Mouse (Mus musculus) adrenal gland, postnatal 10 days (tissue): ENCODE data around the gene Radil. TPM values are rescaled to one million over a fixed set of nuclear protein-coding genes. Genes with fewer than 3 reads are reported as not detected.

Experiments used
- DNase-seq: peaks from one replicate; pipeline ENCODE4 v3.0.0; 2021; ENCODE audit warnings: mixed read lengths
- total RNA-seq, 2 experiments: library from RNA; stranded (reverse); gene quantifications; 2 replicates each; pipeline ENCODE4 v1.2.3; 2021

Gene Radil
- total RNA-seq, 2 experiments from 2014 or later = 8.0 to 10.7 TPM

DNA sequence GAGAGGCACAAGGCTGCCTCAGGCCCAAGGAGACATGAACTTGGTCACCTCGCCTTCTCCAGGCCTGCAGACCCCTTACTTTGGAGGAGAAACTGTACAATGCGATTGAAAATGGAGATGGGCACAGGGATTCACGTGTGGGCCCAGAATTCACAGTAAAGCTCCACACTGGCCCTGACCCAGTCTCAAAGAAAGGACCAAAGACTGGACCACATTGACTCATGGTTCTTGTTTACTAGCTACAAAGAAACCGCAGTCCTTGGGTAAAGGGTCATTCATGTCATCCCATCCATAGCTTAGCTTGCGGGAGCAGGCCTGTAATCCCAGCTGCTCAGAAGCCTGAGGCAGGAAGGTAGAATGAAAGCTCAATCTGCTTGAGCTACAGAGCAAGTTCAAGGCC lies 67.3 kb downstream of the Radil start:
- no peak for DNase-seq

DNA sequence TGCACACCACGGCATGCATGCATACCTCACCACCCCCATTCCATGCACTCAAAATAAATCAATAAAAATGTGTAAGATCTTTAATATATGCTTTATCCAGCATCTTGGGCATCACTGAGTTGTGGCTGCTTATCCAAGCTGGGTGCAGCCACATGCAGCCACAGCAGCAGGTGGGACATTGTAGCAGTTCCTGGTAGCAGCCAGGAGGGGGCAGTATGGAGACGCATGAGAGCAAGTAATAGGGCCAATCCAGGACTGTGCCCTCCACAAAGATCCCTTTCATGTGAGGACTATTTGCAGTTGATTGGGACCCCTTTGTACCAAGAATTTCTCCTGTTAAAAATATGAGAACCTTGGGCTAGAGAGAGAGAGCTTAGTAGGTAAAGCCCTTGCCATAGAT lies 68.4 kb downstream of the Radil start:
- DNase-seq = no peak

DNA sequence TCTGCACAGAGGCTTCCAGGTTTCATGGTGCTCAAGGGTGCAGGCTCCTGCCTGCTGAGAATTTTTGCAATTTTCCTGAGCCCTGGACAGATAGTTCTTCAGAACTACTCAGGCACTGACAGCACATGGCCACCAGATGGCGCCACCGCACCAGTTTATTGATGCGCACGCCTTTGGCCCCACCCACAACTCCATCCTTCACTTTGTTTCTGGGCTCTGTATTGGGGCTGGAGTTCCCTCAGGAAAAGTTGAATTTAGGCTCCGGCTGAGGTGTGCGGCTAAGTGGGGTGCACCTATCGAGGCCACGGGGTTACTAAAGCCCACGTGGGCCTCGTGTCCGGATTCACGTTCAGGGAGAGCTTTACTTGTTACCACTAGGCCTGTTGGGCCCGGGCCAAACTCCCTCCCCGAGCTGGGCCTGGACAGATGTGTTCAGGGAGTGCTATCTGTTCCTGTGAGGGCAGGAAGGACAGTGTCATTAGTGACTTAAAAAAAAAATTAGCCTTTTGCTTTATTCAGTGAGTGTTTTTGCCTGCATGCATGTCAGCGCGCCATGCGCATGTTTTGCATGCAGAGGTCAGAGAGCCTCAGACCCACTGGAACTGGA lies 72.0 kb downstream of the Radil start:
- DNase-seq = peak; percentile 91

DNA sequence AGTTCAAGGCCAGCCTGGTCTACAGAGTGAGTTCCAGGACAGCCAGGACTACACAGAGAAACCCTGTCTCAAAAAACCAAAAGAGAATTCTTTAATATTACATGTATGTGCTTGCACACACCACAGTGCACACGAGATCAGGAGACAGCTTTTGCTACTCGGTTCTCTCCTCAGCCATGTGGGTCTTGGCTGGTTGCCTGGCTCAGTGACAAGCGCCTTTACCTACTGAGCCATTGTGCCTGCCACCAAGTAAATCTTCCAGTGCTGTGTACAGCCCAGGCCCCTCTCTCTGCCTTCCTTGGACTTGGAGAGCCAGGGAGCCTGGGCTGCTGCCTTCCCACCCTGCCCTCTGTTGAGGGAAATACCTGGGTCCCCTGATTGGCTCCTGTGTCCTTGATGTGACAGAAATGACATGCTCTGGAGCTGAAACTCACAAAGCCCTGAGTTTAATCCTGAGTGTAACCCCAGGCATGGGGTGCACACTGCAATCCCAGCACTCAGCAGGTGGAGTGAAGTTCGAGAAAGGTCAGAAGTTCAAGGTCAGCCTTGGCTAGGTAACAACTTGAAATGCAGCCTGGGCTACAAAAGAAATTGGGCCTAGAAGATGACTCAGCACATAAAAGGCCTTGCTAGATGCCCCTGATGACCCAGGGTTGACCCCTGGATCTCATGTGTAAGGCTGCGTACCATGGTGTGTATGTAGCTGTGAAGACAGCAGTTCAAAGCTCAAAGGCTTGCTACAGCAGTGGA lies 72.9 kb downstream of the Radil start:
- DNase-seq = peak; percentile 42

DNA sequence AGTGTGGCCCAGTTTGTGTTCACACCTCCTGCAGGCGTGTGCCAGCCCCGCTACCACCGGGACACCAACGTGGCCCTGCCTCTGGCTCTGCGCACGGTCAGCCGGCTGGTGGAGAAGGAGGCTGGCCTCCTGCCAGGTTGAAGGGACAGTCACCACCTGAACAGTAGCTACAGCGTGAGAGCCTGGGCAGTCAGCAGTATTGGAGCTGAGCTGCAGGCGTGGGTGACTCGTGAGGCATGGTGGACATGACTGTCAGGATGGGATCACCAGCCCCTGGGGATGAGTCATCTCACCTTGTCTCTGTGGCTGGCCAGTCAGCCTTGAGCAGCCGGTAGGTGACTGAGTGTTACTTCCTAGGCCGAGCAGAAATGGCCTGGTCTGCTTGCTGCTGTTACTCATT lies 73.6 kb downstream of the Radil start:
- peak; percentile 73 for DNase-seq

DNA sequence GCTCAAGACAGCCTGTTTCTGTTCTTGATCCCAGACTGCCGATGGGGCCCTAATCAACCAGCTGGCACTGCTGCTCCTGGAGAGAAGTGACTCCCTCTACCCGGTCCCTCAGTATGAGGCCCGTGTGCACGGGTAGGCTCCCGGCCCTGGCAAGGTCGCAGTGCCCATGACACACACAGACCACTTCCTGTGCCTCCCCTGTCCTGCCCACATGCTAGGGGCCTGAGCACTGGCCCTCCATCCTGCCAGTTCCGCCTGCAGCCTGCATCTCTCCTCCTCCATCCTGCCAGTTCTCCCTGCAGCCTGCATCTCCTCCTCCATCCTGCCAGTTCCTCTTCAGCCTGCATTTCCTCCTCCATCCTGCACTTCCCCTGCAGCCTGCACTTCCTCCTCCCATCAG lies 75.2 kb downstream of the Radil start:
- DNase-seq = no peak

DNA sequence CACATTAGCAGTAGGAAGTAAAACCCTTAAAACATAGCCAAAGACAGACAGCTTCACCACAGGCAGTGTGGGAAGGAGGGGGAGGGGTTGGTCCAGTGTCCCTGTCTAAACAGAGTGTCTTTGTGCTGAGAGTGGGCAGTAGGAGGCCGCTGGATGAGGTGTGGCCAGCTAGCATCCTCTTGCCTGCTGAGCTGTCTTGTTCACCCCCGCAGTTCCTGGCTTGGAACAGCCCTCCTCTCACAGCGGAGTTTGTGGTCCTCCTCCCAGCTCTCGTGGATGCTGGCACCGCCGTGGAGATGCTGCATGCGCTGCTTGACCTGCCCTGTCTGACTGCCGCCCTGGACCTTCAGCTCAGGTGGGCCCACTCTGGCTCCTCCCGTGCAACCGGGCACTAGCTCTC lies 77.2 kb downstream of the Radil start:
- DNase-seq = no peak

DNA sequence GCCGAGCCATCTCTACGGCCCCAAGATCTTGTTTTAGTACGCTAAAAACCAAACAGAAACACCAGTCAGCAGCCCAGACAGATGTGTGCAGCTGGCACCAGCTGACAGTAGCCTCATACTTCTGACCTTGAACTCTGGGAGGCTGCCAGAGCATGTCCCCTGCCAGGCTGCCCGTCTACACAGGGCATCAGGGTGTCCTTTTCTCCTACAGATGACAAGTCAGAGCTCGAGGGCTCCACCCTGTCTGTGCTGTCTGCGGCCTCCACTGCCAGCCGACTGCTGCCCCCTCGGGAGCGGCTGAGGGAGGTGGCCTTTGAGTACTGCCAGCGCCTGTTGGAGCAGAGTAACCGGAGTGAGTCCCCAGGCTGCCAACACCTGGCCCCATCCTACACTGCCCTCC lies 81.1 kb downstream of the Radil start:
- peak; percentile 76 for DNase-seq

DNA sequence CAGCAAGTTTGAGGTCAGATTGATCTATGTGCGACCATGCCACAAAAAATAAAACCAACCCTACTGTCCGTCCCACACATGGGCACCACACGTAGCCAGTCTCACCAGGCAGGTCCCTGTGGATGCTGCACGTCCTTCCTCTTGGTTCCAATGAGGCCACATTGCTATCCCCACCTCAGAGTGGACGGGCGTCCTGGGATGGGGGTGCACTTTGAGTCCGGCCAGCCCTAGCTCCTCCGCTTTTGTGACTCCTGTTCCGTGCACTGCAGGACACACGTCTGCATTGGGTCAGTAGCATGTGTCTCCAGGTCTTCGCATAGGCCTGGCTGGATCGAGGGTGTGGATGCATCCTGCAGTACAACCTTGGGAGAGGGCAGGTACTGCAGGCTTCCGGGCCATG lies 82.5 kb downstream of the Radil start:
- no peak for DNase-seq

DNA sequence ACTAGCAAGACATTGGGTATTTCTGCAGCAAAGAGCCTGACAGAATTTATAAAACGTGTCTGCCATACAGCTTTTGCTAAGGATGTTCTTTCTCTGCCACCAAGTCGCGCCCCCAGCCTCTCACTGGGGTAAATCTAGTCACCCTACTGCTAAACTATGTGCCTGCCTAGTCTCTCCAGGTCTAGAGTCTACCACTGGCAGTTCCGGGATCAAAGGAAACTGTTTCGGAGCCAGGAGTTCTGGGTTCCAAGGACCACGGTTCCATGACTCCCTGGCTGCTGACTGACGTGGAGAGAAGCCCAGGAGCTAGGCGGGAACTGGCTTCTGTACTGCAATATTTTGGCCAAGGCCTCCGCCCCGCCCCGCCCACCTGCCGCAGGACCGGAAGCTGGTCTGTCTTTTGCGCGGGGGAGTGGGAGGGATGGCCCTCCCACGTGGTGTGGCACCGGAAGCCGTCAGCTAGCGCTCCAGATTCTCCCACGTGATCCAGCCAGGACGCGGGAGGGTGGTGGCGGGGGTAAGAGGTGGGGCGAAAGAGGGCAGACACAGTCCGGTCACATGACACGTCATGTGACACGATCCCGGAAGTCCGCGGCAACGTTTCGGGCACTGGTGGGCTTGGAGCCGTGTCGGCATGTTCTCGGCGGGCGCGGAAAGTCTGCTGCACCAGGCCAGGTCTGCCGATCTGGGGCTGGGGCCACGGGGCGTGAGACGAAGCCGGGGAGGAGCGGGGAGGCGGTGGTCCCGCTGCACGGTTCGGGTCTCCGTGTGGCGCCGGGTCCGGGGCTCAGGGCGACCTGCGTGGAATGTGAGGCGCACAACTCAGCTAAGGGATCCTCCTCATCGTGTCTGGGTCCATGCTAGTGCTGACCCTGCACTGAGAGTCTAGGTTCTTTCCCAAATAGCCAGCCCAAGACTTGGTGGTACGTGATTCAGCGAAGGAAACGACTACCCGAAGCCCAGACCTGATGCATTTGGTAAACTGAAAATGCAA lies 87.1 kb downstream of the Radil start, which contains the start of gene Ap5z1:
Gene Ap5z1, plus strand, starts transcription at position 484 of the 994 bp plus-strand sequence.
- DNase-seq = peak; percentile 96

DNA sequence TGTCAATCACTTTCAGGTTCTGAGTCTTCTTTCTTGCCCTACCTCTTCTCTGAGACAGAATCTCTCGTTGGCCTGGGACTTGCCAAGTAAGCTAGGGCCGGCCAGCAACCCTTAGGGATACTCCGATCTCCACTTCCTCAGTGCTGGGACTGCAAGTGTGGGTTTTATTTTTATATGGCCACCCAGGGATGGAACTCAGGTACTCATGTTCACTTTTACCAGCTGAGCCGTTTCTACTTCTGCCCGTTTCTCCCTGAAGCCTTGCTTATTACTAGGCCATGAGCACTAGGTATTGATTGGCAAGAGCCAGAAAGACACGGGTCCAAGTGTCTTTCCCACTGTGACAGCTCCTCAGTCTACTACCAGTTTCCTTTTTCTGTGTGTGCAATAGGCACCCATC lies 87.9 kb downstream of the Radil start:
- no peak for DNase-seq

DNA sequence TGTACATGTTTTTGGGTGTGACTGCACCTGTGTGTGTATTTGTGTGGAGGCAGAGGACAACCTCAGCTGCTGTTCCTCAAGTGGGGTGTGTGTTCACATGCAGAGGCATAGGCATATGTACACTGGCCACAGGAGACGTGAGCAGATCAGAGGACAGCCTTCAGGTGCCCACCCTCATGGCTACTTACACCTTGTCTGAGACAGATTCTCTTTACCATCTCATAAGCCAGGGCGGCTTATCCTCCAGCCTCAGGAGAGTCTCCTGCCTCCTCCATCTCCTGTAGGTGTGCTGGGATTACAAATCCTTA lies 88.3 kb downstream of the Radil start:
- DNase-seq = no peak

DNA sequence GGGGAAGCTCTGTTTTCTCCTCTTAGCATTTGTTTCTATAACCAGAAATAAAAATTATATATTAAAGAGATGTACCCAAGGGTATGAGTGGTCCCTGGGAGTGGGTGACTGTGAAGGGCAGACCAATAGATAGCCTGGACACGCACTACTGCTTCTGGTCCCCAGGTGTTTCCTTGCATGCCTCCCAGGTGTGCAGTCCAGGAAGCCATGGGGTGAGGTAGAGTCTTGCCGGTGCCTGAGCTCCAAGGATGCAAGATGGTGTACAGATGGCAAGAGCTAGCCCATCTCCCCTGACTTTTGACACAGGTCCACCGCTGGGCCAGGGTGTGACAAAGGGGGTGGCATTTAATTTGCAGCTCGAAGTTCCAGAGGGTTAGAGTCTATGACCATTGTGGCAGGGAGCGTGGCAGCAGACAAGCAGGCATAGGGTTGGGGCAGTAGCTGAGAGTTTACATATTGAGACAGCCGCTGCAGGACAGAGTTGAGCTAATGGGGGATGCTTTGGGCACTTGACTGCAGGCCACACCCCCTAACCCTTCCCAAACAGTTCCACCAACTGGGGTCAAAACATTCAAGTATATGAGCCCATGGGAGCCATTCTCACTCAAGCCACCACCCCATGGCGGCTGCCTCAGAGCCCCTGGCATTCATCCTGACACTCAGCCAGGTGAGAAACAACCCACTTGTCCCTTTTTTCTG lies 88.8 kb downstream of the Radil start:
- no peak for DNase-seq

DNA sequence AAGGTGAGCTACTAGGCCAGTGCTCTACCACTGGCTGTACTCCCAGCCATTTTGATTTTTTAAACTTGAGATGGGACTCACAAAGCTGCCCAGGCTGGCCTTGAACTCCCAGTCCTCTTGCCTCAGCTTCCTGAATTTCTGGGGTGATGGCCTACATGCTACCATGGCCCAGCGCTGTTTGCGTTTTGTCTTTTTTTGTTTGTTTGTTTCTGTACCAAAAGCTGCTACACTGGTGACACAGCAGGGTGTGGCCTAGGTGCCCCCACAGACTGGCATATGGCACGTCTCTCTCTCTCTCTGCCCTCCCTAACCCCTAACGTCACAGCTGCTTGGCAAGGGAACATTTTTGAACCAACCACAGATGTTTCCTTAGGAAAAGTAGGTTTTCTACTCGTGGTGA lies 91.1 kb downstream of the Radil start:
- no peak for DNase-seq

DNA sequence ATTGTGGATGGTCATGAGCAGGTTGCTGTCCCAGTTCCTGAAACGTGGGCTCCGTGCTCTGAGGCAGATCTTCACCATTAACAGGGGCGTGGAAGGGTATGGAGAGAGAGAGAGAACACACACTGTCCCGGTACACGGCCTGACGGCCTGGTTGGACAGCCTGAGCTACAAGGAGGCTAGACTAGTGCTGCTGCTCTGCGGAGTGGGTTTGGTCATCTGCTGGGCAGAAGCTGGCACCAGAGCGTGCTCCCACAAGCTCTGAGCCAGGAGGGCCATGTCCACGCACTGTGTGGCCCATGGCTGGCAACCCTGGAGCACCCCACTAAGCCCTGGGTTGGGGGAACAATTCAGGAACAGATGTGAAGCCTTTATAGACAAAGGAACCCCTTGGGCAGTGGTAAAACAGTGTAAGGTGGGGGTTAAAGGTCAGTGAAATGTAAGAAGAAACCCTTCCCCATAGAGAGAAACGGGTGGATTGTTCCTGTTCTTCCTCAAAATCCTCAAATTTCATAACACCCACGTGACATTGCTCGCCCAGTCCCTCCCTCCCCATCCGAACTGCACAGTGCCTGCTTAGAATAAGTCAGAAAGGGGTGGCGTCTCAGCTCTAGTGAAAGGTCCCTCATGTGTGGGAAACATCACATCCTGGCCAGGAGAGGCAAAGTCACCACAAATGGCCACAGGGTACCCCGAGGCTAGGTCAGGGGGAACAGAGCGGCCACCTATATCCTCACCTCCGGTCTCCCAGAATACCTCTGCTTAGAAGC lies 91.9 kb downstream of the Radil start:
- no peak for DNase-seq

DNA sequence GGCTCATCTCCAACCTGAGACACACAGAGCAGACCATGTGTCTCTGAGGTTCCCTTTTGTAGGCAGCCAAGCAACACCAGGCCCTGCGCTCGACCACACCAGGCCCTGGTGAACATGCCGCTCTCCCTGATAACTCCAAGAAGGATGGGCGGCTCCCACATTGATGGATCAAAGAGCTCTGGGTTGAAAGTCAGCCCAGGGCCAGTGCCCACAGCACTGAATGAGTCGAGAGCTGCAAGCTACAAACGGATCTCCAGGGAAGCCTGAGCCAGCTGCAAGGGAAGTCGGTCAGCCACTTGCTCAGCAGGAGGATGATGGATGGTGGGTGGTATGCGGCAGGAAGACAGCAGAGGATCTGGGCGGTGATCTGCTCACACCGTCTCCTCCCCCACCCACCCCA lies 93.6 kb downstream of the Radil start:
- no peak for DNase-seq

DNA sequence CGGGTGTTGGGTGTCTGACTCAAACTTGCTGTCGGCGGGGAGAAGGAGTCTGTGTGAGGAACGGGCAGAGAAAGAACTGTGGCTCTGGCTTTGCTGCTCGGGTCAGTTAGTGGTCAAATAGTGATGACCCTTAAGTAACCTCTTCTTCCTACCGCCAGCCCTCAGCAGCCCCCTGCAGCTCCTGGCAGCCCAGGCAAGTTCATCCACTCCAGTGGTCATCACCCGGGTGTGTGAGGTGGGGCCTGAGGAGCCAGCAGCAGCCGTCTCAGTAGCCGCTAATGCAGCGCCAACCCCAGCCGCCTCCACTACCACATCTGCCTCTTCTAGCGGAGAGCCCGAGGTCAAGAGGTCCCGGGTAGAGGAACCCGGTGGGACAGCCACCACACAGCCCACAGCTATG lies 94.6 kb downstream of the Radil start:
- DNase-seq = no peak

DNA sequence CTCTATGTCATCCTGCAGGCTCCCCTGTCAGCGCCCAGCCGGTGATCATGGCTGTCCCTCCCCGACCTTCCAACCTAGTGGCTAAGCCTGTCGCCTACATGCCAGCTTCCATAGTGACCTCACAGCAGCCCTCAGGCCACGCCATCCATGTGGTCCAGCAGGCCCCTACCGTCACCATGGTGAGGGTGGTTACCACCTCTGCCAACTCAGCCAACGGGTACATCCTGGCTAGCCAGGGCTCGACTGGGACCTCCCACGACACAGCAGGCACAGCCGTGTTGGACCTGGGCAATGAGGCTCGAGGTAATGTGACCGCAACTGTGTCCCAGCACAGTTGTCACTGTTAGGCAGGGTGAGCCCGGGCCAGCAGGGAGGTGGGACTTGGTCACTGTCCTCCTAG lies 97.2 kb downstream of the Radil start:
- no peak for DNase-seq

DNA sequence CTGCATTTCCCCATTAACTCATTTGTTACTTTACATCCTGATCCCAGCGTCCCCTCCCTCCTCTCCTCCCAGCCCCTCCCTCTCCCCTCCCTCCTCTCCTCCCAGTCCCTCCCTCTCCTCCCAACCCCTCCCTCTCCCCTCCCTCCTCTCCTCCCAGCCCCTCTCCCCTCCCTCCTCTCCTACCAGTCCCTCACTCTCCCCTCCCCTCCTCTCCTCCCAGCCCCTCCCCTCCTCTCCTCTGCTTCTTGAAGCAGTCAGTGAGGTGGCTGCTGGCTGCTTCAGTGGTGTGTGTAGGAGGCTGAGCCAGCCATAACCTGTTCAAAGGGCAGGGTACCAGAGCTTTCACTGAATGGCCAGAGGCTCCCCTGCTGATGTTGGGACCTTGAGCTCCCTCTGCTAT lies 99.1 kb downstream of the Radil start:
- no peak for DNase-seq

DNA sequence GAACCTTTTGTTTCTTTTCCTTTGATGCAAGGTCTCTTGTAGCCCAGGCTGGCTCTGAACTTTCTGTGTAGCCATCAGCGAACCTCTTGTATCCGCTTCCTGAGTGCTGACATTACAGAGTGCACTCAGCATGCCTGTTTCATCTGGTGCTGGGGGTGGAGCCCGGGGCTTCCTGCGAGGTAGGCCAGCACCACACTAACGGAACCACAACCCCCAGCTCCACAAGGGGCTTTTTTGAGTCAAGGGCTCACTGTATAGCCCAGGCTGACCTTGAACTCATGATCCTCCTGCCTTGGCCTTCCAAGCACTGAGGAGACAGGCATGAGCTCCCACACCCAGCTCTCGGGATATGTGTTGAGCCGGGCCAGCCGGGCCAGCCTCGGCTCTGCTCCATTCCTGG lies 100.1 kb downstream of the Radil start:
- DNase-seq = no peak

DNA sequence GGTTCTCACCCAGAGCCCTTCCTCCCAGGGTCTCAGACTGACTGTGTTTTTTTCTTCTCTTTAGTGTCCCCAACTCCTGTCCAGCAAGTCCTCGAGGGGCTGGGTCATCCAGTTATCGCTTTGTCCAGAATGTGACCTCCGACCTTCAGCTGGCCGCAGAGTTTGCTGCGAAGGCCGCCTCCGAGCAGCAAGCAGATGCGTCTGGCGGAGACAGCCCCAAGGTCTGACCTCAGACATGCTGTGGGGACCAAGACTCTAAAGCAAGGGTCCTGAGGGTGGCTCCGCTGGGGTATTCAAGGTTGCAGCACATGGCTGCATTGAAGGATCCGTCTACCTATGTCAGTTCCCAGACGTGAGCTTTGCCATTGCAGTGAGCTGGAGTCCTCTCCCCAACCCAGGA lies 102.3 kb downstream of the Radil start:
- DNase-seq = no peak

DNA sequence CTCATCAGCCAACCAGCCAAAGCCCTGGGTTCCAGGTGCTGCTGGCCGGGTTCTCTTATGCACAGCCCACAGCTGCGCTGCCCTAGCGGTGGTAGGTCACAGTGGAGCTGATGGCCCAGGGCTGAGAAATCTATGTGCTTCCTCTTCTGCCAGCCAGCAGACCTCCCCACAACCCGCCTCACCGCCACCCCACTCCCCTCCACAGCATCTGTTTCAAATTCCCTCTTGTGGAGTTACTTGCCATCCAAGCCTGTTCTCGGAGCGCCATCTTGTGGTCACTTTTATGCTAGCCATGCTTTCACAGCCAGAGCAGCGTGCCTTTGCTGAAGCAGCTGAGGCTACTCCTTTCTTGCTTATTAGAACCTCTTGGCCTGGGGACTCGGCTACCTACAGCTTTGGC lies 102.8 kb downstream of the Radil start:
- DNase-seq = peak; percentile 92
